Mouse (Mus musculus) heart, adult 18-20 months (tissue): Measurements from ENCODE around the gene Olfr967. TPM values are rescaled to one million over a fixed set of nuclear protein-coding genes. Genes with fewer than 3 reads are reported as not detected.
"Not testable (repeated sequence)": the region's sequence is repeated elsewhere in the genome, so short reads cannot be mapped to it uniquely, and the experiment has no call there.

Source experiments
- DNase-seq, 2 experiments: peaks; one replicate each; pipeline ENCODE4 v3.0.0; 2021 to 2022; ENCODE audit warnings: mixed read lengths in 1 of 2
- long read RNA-seq, 2 experiments: library from polyadenylated mRNA; stranded (forward); transcript quantifications; one replicate each; pipeline ENCODE4 v2.0.0; 2021
- total RNA-seq, 2 experiments: library from RNA; stranded (reverse); gene quantifications; 2 replicates each; pipeline ENCODE4 v1.2.3; 2021

The Olfr967 gene
- total RNA-seq = not detected
- long read RNA-seq, experiment 1 = 0 reads
- long read RNA-seq, experiment 2 = 0 reads

DNA sequence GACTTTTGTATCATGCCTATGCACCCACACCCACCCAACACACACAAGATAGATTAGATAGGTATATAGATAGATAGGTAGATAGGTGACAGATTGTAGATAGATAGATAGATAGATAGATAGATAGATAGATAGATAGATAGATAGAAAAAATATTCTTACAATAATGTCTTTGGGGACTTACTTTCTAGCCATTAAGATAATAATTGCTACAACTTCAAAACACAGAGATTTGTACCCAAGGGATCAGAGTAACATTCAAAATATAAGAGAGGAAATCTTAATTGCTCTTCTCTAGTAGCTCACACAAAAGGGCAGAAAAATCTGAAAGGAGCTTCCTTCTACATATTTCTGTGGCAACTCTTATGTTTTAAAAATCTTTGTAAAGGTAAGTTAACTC lies at the start of gene Olfr967:
Olfr967 (plus strand) TSS at position 301 of the 400 bp plus-strand sequence.
- no peak for DNase-seq

DNA sequence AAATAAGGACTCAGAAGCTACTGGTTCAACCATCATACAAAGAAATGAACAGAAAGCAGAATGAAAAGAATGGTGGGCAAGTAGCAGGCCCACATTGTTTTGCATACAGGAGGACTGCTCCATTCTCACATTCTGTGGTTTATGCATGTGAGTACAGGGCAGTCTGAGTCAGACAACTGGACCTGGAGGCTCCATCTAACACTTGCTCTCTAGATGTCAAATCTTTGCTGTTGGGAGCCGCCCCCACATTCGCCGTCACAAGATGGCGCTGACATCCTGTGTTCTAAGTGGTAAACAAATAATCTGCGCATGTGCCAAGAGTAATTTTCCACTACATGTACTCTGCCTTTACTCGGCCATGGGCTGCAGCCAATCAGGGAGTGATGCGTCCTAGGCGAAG lies 44.9 kb upstream of the Olfr967 start:
- not testable (repeated sequence) for DNase-seq

DNA sequence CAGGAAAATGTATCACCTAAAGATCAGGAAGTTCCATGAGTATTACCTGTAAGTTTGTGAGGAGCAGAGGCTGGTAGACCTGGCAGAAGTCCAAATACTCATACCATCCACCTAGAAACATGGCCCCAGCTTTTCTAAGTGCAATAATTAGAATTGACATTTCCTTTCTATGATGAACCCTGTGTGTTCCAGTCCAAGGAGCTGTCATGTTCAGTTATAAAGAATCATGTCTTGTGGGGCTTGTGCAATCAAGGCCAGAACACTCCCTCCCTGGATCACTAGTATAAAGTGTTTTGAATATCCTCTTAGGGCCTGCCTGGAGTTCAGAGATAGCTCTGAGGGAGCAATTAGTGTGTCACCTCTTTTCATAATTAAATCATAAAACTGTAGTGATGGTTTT lies 39.0 kb upstream of the Olfr967 start, which contains the start of gene Olfr149:
Olfr149 (minus strand) TSS at position 101 of the 400 bp plus-strand sequence.
- no peak for DNase-seq

DNA sequence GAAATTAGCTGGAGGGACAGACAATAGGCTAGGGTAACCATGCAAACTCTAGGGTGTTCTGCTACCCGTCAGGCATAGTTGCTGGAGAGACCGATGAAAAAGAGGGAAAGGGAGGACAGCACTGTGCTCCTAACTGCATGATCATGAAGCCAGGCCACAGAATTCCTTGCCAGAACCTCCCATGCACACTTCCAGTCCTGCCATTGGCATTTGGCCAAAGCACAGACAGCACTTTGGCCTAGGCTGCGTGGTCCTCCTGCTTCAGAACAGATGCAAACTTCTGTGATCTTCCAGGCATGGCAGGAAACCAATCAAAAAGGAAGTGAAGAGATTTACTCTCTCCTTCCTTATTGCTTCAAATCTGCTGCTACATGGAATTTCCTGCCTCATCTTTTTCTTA lies 37.1 kb upstream of the Olfr967 start:
- DNase-seq = peak; percentile 9 to 11

DNA sequence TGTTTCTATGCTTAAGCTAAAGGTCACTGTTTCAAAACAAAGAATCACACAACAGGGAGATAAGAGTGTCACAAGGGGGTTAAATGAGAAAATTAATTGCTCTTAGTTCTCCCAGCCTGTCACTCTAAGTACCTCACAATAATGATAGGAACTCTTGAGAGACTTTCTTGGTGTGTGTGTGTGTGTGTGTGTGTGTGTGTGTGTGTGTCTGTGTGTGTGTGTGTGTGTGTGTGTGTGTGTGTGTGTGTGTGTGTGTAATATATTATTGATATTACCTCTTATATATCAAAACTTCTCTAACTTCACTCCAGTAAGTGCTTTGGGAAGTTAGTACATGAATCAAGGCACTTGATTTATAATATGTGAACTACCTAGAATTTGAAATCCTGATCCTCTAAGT lies 35.0 kb upstream of the Olfr967 start, which contains the start of gene Olfr965:
Olfr965 (plus strand) TSS at position 301 of the 400 bp plus-strand sequence.
- no peak for DNase-seq

DNA sequence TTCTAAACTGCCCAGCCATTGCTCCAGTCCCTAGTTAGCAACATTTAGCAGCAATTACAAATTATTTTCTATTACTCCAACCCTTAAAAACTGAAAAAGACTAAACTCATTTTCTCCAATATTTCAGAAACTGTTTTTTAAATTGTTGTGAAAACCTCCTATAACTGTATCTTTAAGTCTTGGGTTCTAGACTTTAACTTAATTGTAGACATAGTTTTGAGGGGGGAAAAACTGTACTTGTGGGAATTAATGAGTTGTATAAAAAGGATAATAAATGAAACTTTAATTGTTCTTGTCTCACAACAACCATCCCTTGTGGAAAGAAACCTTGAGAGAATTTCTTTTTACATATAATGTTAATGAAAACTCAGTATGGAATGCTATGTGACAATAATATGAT lies 15.4 kb upstream of the Olfr967 start, which contains the start of gene Olfr150:
Olfr150 (plus strand) TSS at position 301 of the 400 bp plus-strand sequence.
- DNase-seq = no peak

DNA sequence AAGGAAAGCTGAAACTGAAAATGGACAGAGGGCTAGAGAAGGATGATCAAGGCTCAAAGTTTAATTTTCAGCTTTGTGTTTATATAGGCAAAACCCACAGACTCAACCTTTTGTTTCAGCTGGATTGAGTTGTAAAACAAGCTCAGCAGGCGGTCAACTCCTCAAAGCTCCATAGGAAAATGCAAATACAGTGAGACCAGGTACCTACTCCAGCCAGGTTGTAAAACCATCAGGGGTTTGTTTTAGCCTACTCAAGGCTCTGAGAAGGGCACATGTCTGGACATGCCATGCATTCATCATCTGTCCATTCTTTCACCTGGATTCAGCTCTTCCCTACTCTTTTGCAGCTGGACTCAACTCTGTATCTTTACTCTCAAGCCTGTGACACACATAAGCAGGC lies 5.3 kb upstream of the Olfr967 start:
- DNase-seq = no peak

DNA sequence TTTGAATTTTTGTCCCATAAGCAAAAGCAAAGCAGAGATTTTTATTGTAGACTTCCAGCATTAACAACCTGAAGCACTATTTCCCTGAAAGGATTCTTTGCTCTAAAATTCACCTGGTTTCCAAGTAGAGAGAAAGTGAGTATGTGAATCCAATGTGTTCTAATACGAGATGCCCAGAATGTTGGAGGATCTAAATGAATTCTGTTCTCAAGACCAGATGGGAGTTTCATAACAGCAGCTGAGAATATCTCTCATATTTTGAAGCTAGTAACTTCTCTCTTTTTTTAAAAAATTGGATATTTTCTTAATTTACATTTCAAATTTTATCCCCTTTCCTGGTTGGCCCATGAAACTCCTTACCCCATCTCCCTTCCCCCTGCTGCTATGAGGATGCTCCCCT lies 379 bp downstream of the Olfr967 start:
- no peak for DNase-seq

DNA sequence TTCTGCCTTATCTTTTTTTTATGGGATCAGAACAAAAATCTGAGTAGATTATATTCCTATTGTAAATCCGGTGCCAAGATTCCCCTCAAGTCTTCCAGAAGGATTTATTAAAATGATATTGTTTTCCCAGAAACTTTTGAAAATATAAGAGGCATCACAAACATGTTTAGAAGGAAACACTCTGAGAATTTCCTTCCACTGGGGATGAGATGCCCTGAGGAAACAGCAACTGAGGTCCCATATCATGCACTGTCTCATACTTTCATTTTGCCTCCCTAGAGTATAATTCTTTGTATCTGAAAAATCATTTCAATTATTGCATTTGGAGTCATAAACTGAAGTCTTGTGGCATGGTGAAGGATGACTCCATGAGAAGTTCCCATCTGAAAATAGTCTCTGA lies 37.1 kb downstream of the Olfr967 start, which contains the start of gene Olfr968:
Olfr968 (minus strand) TSS at position 101 of the 400 bp plus-strand sequence.
- DNase-seq = no peak

DNA sequence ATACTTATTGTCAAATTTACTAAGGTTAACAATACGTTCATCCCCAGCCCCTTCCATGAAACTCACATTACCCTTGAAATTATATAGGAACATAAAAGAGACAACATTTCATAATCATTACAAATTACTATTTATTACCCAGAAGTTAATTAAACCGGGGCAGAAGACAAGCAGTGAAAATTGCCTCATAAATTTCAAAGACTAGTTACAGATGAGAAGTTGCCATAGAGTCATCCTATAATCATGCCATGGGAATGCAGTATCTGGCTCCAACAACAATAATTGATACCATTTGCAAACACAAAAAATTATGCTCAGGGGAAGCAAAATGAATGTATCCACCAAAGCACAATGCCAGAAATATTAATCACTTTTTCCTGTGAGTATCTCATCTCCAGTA lies 44.5 kb downstream of the Olfr967 start, which contains the start of gene Olfr969:
Olfr969 (plus strand) TSS at position 388 of the 400 bp plus-strand sequence.
- DNase-seq = no peak

Other genes starting within 250 kb of the Olfr967 start
- gene Olfr957, start 230.4 kb upstream of the Olfr967 start, total RNA-seq = not detected
- not detected for gene Olfr958, start 192.2 kb upstream of the Olfr967 start, total RNA-seq
- not detected for gene Olfr959, start 170.7 kb upstream of the Olfr967 start, total RNA-seq
- under 1 TPM; 0.13 to 0.22 TPM for gene AW551984, start 141.8 kb upstream of the Olfr967 start, total RNA-seq
- not detected for gene Olfr148, start 135.6 kb upstream of the Olfr967 start, total RNA-seq
- not detected for gene Olfr960, start 124.9 kb upstream of the Olfr967 start, total RNA-seq
- gene Olfr961, start 101.2 kb upstream of the Olfr967 start, total RNA-seq = not detected
- gene Olfr963, start 79.0 kb upstream of the Olfr967 start, total RNA-seq = not detected
- not detected for gene Olfr149, start 39.1 kb upstream of the Olfr967 start, total RNA-seq
- not detected for gene Olfr965, start 34.9 kb upstream of the Olfr967 start, total RNA-seq
- gene Olfr150, start 15.3 kb upstream of the Olfr967 start, total RNA-seq = not detected
- gene Olfr968, start 37.0 kb downstream of the Olfr967 start, total RNA-seq = not detected
- not detected for gene Olfr969, start 44.7 kb downstream of the Olfr967 start, total RNA-seq
- gene Olfr970, start 62.6 kb downstream of the Olfr967 start, total RNA-seq = not detected
- not detected for gene Olfr971, start 90.6 kb downstream of the Olfr967 start, total RNA-seq
- gene Olfr972, start 120.2 kb downstream of the Olfr967 start, total RNA-seq = not detected
- gene Olfr229, start 161.1 kb downstream of the Olfr967 start, total RNA-seq = not detected
- not detected for gene Olfr974, start 191.3 kb downstream of the Olfr967 start, total RNA-seq
- gene Olfr975, start 205.8 kb downstream of the Olfr967 start, total RNA-seq = not detected
- gene Olfr976, start 214.9 kb downstream of the Olfr967 start, total RNA-seq = not detected
- not detected for gene Olfr978, start 245.9 kb downstream of the Olfr967 start, total RNA-seq